Mouse (Mus musculus): ENCODE results near the gene Gm28036. TPM values are rescaled to one million over a fixed set of nuclear protein-coding genes. Genes with fewer than 3 reads are reported as not detected.

Gene Gm28036
- total and polyA plus RNA-seq, 3 experiments = 20.4 to 32.3 TPM; not detected in 1

- no peak overlapping the region for H3K9ac ChIP-seq (ENCODE audit: control insufficient read depth, low read depth, low read length, poor library complexity, severe bottlenecking)
- H3K4me3 ChIP-seq (ENCODE audit: control insufficient read depth in 1 of 2, insufficient read depth in 1 of 2, low read depth in 2 of 2, low read length in 2 of 2) = no peak overlapping the region
- TF ChIP-seq ELF1 (IDR thresholded peaks at IDR 0.05; ENCODE audit: low read depth, low read length) = no peak
- TF ChIP-seq MYB (IDR thresholded peaks at IDR 0.05; ENCODE audit: low read depth, low read length) = no peak
- TF ChIP-seq NRF1 (IDR thresholded peaks at IDR 0.05; ENCODE audit: insufficient read depth, low read depth, low read length, poor library complexity, severe bottlenecking) = no peak
- TF ChIP-seq EP300 (IDR thresholded peaks at IDR 0.05; ENCODE audit: low read depth in 1 of 2, low read length in 2 of 2) = no peak
- no peak for TF ChIP-seq SIN3A (IDR thresholded peaks at IDR 0.05; ENCODE audit: low read length)
- TF ChIP-seq BHLHE40 (IDR thresholded peaks at IDR 0.05; ENCODE audit: borderline replicate concordance, low read depth, low read length) = no peak
- TF ChIP-seq MYC (IDR thresholded peaks at IDR 0.05; ENCODE audit: low read depth, low read length) = no peak
- H3K27ac ChIP-seq (ENCODE audit: control insufficient read depth, low read depth, low read length) = no peak overlapping the region
- H3K4me1 ChIP-seq (ENCODE audit: control insufficient read depth in 1 of 2, insufficient read depth in 2 of 2, low read length in 2 of 2) = no peaks in the 10 kb centered on the region
- H3K9me3 ChIP-seq (replicated peaks; ENCODE audit: insufficient read depth, low read length) = no peaks in the 10 kb centered on the region
- no peaks in the 10 kb centered on the region for H3K79me2 ChIP-seq (ENCODE audit: control insufficient read depth, insufficient read depth, low read length, poor library complexity)
- peaks cover 2 to 9% of the 10 kb centered on the region in 2 experiments; a peak in 3 of 4 replicates for H3K36me3 ChIP-seq (ENCODE audit: control insufficient read depth in 1 of 2, insufficient read depth in 2 of 2, low read length in 2 of 2)
- no peak for DNase-seq (ENCODE audit: low read depth, low spot score)
- H3K27me3 ChIP-seq (ENCODE audit: control insufficient read depth in 1 of 2, insufficient read depth in 2 of 2, low read length in 2 of 2) = no peaks in the 10 kb centered on the region
These were observed 47.7 kb downstream of the Gm28036 start for GRCm38 (mm10) chr2:156079183-156079560.

GRCm38 (mm10) chr2:156078421-156079182 is 48.3 kb downstream of the Gm28036 start:
- no peaks in the 10 kb centered on the region for H3K27me3 ChIP-seq (ENCODE audit: control insufficient read depth in 1 of 2, insufficient read depth in 2 of 2, low read length in 2 of 2)
- DNase-seq (ENCODE audit: low read depth, low spot score) = no peak
- H3K79me2 ChIP-seq (ENCODE audit: control insufficient read depth, insufficient read depth, low read length, poor library complexity) = no peaks in the 10 kb centered on the region
- H3K36me3 ChIP-seq (ENCODE audit: control insufficient read depth in 1 of 2, insufficient read depth in 2 of 2, low read length in 2 of 2) = peaks cover 2 to 9% of the 10 kb centered on the region in 2 experiments; a peak in 3 of 4 replicates
- H3K9ac ChIP-seq (ENCODE audit: control insufficient read depth, low read depth, low read length, poor library complexity, severe bottlenecking) = no peak overlapping the region
- no peaks in the 10 kb centered on the region for H3K4me1 ChIP-seq (ENCODE audit: control insufficient read depth in 1 of 2, insufficient read depth in 2 of 2, low read length in 2 of 2)
- H3K4me3 ChIP-seq (ENCODE audit: control insufficient read depth in 1 of 2, insufficient read depth in 1 of 2, low read depth in 2 of 2, low read length in 2 of 2) = no peak overlapping the region
- TF ChIP-seq JUND (IDR thresholded peaks at IDR 0.05; ENCODE audit: low read depth, low read length) (no peak), GABPA (IDR thresholded peaks at IDR 0.05; ENCODE audit: low read depth, low read length) (no peak), CHD1 (IDR thresholded peaks at IDR 0.05; ENCODE audit: low read depth, low read length) (no peak), SMC3 (IDR thresholded peaks at IDR 0.05; ENCODE audit: low read depth, low read length) (no peak), ZNF384 (IDR thresholded peaks at IDR 0.05; ENCODE audit: low read depth, low read length) (no peak), CTCF (IDR thresholded peaks at IDR 0.05 in 2 of 3, conservative IDR thresholded peaks at IDR 0.05 in 1 of 3; ENCODE audit: control insufficient read depth in 1 of 3, insufficient read depth in 1 of 3, low read depth in 2 of 3, low read length in 3 of 3, poor library complexity in 1 of 3, severe bottlenecking in 1 of 3) (no peak), ZC3H11A (IDR thresholded peaks at IDR 0.05; ENCODE audit: low read depth, low read length) (no peak), USF2 (IDR thresholded peaks at IDR 0.05; ENCODE audit: borderline replicate concordance in 1 of 2, insufficient read depth in 1 of 2, low read depth in 1 of 2, low read length in 2 of 2) (no peak), CHD2 (IDR thresholded peaks at IDR 0.05; ENCODE audit: low read length) (no peak), USF1 (IDR thresholded peaks at IDR 0.05; ENCODE audit: low read depth, low read length) (no peak), MYB (IDR thresholded peaks at IDR 0.05; ENCODE audit: low read depth, low read length) (no peak), ELF1 (IDR thresholded peaks at IDR 0.05; ENCODE audit: low read depth, low read length) (no peak), HCFC1 (IDR thresholded peaks at IDR 0.05; ENCODE audit: low read depth, low read length) (no peak), NELFE (IDR thresholded peaks at IDR 0.05; ENCODE audit: low read depth, low read length) (no peak), EP300 (IDR thresholded peaks at IDR 0.05; ENCODE audit: low read depth in 1 of 2, low read length in 2 of 2) (no peak), MXI1 (IDR thresholded peaks at IDR 0.05; ENCODE audit: low read depth, low read length) (no peak), BHLHE40 (IDR thresholded peaks at IDR 0.05; ENCODE audit: borderline replicate concordance, low read depth, low read length) (no peak), MAX (IDR thresholded peaks at IDR 0.05; ENCODE audit: low read length) (no peak), RCOR1 (IDR thresholded peaks at IDR 0.05; ENCODE audit: low read depth, low read length) (no peak), ZKSCAN1 (IDR thresholded peaks at IDR 0.05; ENCODE audit: low read depth, low read length) (no peak)
- H3K9me3 ChIP-seq (replicated peaks; ENCODE audit: insufficient read depth, low read length) = no peaks in the 10 kb centered on the region
- no peak overlapping the region for H3K27ac ChIP-seq (ENCODE audit: control insufficient read depth, low read depth, low read length)

All from MEL (cell line).